Mouse (Mus musculus): ENCODE results near the gene Zfp988. TPM values are rescaled to one million over a fixed set of nuclear protein-coding genes. Genes with fewer than 3 reads are reported as not detected.
"Not testable (repeated sequence)": the region's sequence is repeated elsewhere in the genome, so short reads cannot be mapped to it uniquely, and the experiment has no call there.

Zfp988 gene
- 0.32 and 0.34 TPM in 2 replicates for polyA plus RNA-seq (2014; fragmentation: Nextera tagmentation; extraction: Ambion mirVana)

GRCm38 (mm10) chr4:147305436-147305835 is at the start of gene Zfp988:
Gene Zfp988, plus strand, starts transcription at chr4:147305674.
- not testable (repeated sequence) for H3K9me3 ChIP-seq (ENCODE audit: control insufficient read depth, low read length); H3K27ac ChIP-seq (ENCODE audit: low read depth, low read length); H3K27me3 ChIP-seq (ENCODE audit: control insufficient read depth, insufficient read depth, low read length); H3K4me2 ChIP-seq (replicated peaks; ENCODE audit: low read depth, low read length); H3K4me3 ChIP-seq (ENCODE audit: low read length); ATAC-seq (ENCODE audit: low FRiP score, low TSS enrichment); H3K36me3 ChIP-seq (ENCODE audit: control insufficient read depth, insufficient read depth, low read length); H3K9ac ChIP-seq (ENCODE audit: low read depth, low read length); H3K4me1 ChIP-seq (ENCODE audit: control insufficient read depth, insufficient read depth, low read length)
- WGBS = 90% methylated on average over 6 of the region's 6 CpGs

GRCm38 (mm10) chr4:147262708-147263107 is 42.8 kb upstream of the Zfp988 start:
- H3K36me3 ChIP-seq (ENCODE audit: control insufficient read depth, insufficient read depth, low read length); H3K27ac ChIP-seq (ENCODE audit: low read depth, low read length); H3K9me3 ChIP-seq (ENCODE audit: control insufficient read depth, low read length); ATAC-seq (ENCODE audit: low FRiP score, low TSS enrichment); H3K4me1 ChIP-seq (ENCODE audit: control insufficient read depth, insufficient read depth, low read length); H3K4me2 ChIP-seq (replicated peaks; ENCODE audit: low read depth, low read length); H3K27me3 ChIP-seq (ENCODE audit: control insufficient read depth, insufficient read depth, low read length); H3K9ac ChIP-seq (ENCODE audit: low read depth, low read length); H3K4me3 ChIP-seq (ENCODE audit: low read length): not testable (repeated sequence)
- WGBS = 94% methylated on average over 2 of the region's 3 CpGs

DNA sequence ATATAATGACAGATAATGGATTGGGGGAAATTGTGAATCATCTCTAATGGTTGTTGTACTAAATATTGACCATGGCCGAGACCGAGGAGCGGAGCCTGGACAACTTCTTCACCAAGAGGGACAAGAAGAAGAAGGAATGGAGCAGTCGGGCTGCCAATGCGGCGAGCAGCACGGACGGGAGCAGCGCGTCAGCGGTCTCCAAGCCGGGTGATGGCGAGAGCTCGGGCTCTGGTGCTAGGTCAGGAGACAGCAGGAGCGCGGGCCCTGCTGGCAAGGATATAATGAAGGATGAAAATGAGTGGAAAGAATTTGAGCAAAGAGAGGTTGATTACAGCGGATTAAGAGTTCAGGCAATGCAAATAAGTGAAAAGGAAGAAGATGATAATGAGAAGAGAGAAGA is 38.2 kb upstream of the Zfp988 start:
- H3K4me3 ChIP-seq (ENCODE audit: low read length); H3K9ac ChIP-seq (ENCODE audit: low read depth, low read length); H3K4me2 ChIP-seq (replicated peaks; ENCODE audit: low read depth, low read length); H3K36me3 ChIP-seq (ENCODE audit: control insufficient read depth, insufficient read depth, low read length); H3K27ac ChIP-seq (ENCODE audit: low read depth, low read length); H3K4me1 ChIP-seq (ENCODE audit: control insufficient read depth, insufficient read depth, low read length); H3K27me3 ChIP-seq (ENCODE audit: control insufficient read depth, insufficient read depth, low read length); ATAC-seq (ENCODE audit: low FRiP score, low TSS enrichment): not testable (repeated sequence)
- peaks cover 13% of the 10 kb centered on the region; the same call in 1 of the 2 replicates for H3K9me3 ChIP-seq (ENCODE audit: control insufficient read depth, low read length)
- 93% methylated on average over 16 of the region's 17 CpGs for WGBS

- H3K4me1 ChIP-seq (ENCODE audit: control insufficient read depth, insufficient read depth, low read length); H3K27me3 ChIP-seq (ENCODE audit: control insufficient read depth, insufficient read depth, low read length): not testable (repeated sequence)
- 90% methylated on average over 25 of the region's 25 CpGs for WGBS
Observed at GRCm38 (mm10) chr4:147268735-147269134, 36.7 kb upstream of the Zfp988 start.

GRCm38 (mm10) chr4:147270026-147270425 is 35.4 kb upstream of the Zfp988 start:
- not testable (repeated sequence) for H3K36me3 ChIP-seq (ENCODE audit: control insufficient read depth, insufficient read depth, low read length); H3K4me2 ChIP-seq (replicated peaks; ENCODE audit: low read depth, low read length); H3K27me3 ChIP-seq (ENCODE audit: control insufficient read depth, insufficient read depth, low read length); H3K4me3 ChIP-seq (ENCODE audit: low read length); H3K9ac ChIP-seq (ENCODE audit: low read depth, low read length); ATAC-seq (ENCODE audit: low FRiP score, low TSS enrichment); H3K27ac ChIP-seq (ENCODE audit: low read depth, low read length); H3K4me1 ChIP-seq (ENCODE audit: control insufficient read depth, insufficient read depth, low read length)
- 85% methylated on average over 4 of the region's 4 CpGs for WGBS
- peaks cover 28% of the 10 kb centered on the region for H3K9me3 ChIP-seq (ENCODE audit: control insufficient read depth, low read length)

More at GRCm38 (mm10) chr4:147268735-147269134, 36.7 kb upstream of the Zfp988 start:
- H3K9me3 ChIP-seq (ENCODE audit: control insufficient read depth, low read length) = peaks cover 19% of the 10 kb centered on the region; the same call in 1 of the 2 replicates
- not testable (repeated sequence) for H3K27ac ChIP-seq (ENCODE audit: low read depth, low read length); H3K4me3 ChIP-seq (ENCODE audit: low read length); H3K4me2 ChIP-seq (replicated peaks; ENCODE audit: low read depth, low read length); ATAC-seq (ENCODE audit: low FRiP score, low TSS enrichment); H3K36me3 ChIP-seq (ENCODE audit: control insufficient read depth, insufficient read depth, low read length); H3K9ac ChIP-seq (ENCODE audit: low read depth, low read length)

GRCm38 (mm10) chr4:147271601-147272000 is 33.9 kb upstream of the Zfp988 start:
- not testable (repeated sequence) for H3K27me3 ChIP-seq (ENCODE audit: control insufficient read depth, insufficient read depth, low read length); ATAC-seq (ENCODE audit: low FRiP score, low TSS enrichment); H3K4me1 ChIP-seq (ENCODE audit: control insufficient read depth, insufficient read depth, low read length); H3K4me2 ChIP-seq (replicated peaks; ENCODE audit: low read depth, low read length); H3K27ac ChIP-seq (ENCODE audit: low read depth, low read length); H3K9ac ChIP-seq (ENCODE audit: low read depth, low read length); H3K36me3 ChIP-seq (ENCODE audit: control insufficient read depth, insufficient read depth, low read length); H3K4me3 ChIP-seq (ENCODE audit: low read length)
- H3K9me3 ChIP-seq (ENCODE audit: control insufficient read depth, low read length) = peaks cover 35% of the 10 kb centered on the region
- 95% methylated on average over 11 of the region's 13 CpGs for WGBS

DNA sequence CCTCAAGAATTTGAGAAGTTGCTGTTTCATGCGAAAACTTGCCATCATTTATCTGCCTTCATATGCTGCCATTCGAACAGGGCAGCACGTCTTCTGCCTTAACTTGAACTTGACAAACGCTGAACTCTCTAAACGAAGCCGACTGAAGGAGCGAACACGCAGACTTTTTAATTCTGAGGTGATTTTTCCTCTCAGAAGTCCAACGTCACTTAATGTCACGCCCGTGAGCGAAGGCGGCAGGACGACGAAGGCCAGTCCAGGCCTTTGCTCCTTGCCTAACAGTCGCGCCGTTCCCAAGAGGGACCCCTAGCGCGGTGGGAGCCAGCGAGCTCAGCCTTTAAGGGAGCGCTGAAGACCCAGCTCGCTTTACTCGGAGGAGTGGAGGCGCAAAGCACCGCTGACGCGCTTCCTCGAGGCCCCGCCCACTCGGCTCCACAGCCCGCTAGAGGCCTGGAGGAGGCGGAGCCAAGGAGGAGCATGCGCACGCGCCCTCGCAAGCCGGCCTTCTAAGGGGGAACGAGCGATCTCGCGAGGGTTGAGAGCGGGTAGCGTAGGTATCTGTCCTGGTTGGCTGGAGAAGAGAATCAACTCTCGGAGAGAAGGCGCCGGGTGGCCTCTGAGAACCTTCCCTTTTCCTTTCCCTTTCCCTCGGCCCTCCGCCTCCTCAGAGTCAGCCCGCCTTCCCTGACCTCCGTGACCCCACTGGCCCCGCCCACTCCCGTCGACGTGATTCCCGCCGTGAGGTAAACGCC is 30.3 kb upstream of the Zfp988 start:
- not testable (repeated sequence) for H3K27ac ChIP-seq (ENCODE audit: low read depth, low read length); H3K27me3 ChIP-seq (ENCODE audit: control insufficient read depth, insufficient read depth, low read length); H3K4me1 ChIP-seq (ENCODE audit: control insufficient read depth, insufficient read depth, low read length); H3K9ac ChIP-seq (ENCODE audit: low read depth, low read length); H3K36me3 ChIP-seq (ENCODE audit: control insufficient read depth, insufficient read depth, low read length)
- H3K4me3 ChIP-seq (ENCODE audit: low read length) = peak overlapping the region; percentile 3; the same call in 1 of the 2 replicates
- H3K9me3 ChIP-seq (ENCODE audit: control insufficient read depth, low read length) = peaks cover 26% of the 10 kb centered on the region
- ATAC-seq (ENCODE audit: low FRiP score, low TSS enrichment) = peak; percentile 69; the same call in 1 of the 2 replicates
- H3K4me2 ChIP-seq (replicated peaks; ENCODE audit: low read depth, low read length) = peak overlapping the region; percentile 26
- 47% methylated on average over 47 of the region's 58 CpGs for WGBS

- H3K4me3 ChIP-seq (ENCODE audit: low read length) = peak overlapping the region; percentile 3; the same call in 1 of the 2 replicates
- not testable (repeated sequence) for H3K9ac ChIP-seq (ENCODE audit: low read depth, low read length); H3K27ac ChIP-seq (ENCODE audit: low read depth, low read length); ATAC-seq (ENCODE audit: low FRiP score, low TSS enrichment); H3K4me1 ChIP-seq (ENCODE audit: control insufficient read depth, insufficient read depth, low read length); H3K27me3 ChIP-seq (ENCODE audit: control insufficient read depth, insufficient read depth, low read length); H3K36me3 ChIP-seq (ENCODE audit: control insufficient read depth, insufficient read depth, low read length)
- peak overlapping the region; percentile 26 for H3K4me2 ChIP-seq (replicated peaks; ENCODE audit: low read depth, low read length)
- 32% methylated on average over 53 of the region's 54 CpGs for WGBS
- peaks cover 25% of the 10 kb centered on the region for H3K9me3 ChIP-seq (ENCODE audit: control insufficient read depth, low read length)
Observed at GRCm38 (mm10) chr4:147275773-147276140, 29.7 kb upstream of the Zfp988 start.

DNA sequence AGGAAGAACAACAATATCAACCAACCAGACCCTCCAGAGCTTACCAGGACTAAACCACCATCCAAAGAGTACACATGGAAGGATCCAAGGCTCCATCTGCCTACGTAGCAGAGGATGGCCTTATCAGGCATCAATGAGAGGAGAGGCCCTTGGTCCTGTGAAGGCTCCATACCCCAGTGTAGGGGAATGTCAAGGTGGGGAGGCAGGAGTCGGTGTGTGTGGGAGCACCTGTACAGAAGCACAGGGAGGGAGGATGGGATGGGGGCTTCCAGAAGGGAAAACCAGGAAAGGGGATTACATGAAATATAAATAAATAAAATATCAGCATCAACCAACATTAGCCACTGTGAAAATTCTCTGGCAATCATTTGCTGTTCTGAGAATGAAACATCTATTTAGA is 25.1 kb upstream of the Zfp988 start:
- not testable (repeated sequence) for H3K27ac ChIP-seq (ENCODE audit: low read depth, low read length); H3K9ac ChIP-seq (ENCODE audit: low read depth, low read length); H3K4me1 ChIP-seq (ENCODE audit: control insufficient read depth, insufficient read depth, low read length); H3K4me2 ChIP-seq (replicated peaks; ENCODE audit: low read depth, low read length); H3K4me3 ChIP-seq (ENCODE audit: low read length); H3K27me3 ChIP-seq (ENCODE audit: control insufficient read depth, insufficient read depth, low read length); H3K36me3 ChIP-seq (ENCODE audit: control insufficient read depth, insufficient read depth, low read length); H3K9me3 ChIP-seq (ENCODE audit: control insufficient read depth, low read length); ATAC-seq (ENCODE audit: low FRiP score, low TSS enrichment)
- 78% methylated on average over 2 of the region's 2 CpGs for WGBS
